Mouse (Mus musculus) lung, embryonic 15.5 days (tissue): Measurements from ENCODE around the gene Sez6. TPM values are rescaled to one million over a fixed set of nuclear protein-coding genes. Genes with fewer than 3 reads are reported as not detected.

Experiments
- ATAC-seq: fragments of 200-750 bp; cut with Nextera tagmentation; 2 replicates; pipeline ENCODE4 v1.8.0; 2017; ENCODE audit warnings: moderate number of reproducible peaks, borderline replicate concordance; ENCODE audit not compliant: low FRiP score, low TSS enrichment; ENCODE audit errors: extremely low read depth
- H3K27ac ChIP-seq: fragments of 300-500 bp; sonication (generic); 2 replicates; pipeline ENCODE4 v1.5.1; 2015; ENCODE audit warnings: moderate library complexity, mild to moderate bottlenecking, inconsistent platforms
- H3K27me3 ChIP-seq: fragments of 300-500 bp; sonication (generic); 2 replicates; pipeline ENCODE4 v1.6.1; 2015; ENCODE audit warnings: inconsistent platforms
- H3K36me3 ChIP-seq: fragments of 300-500 bp; sonication (generic); 2 replicates; pipeline ENCODE4 v1.6.1; 2015; ENCODE audit warnings: inconsistent platforms
- H3K4me1 ChIP-seq: fragments of 300-500 bp; sonication (generic); 2 replicates; pipeline ENCODE4 v1.6.1; 2015; ENCODE audit warnings: inconsistent platforms
- H3K4me2 ChIP-seq: fragments of 300-500 bp; sonication (generic); 2 replicates; pipeline ENCODE4 v1.6.1; 2015; ENCODE audit warnings: inconsistent platforms, mild to moderate bottlenecking, moderate library complexity
- H3K4me3 ChIP-seq: fragments of 300-500 bp; sonication (generic); 2 replicates; pipeline ENCODE4 v1.5.1; 2015; ENCODE audit warnings: mild to moderate bottlenecking, inconsistent platforms
- H3K9ac ChIP-seq: fragments of 300-500 bp; sonication (generic); 2 replicates; pipeline ENCODE4 v1.6.1; 2015; ENCODE audit warnings: inconsistent platforms
- H3K9me3 ChIP-seq: fragments of 300-500 bp; sonication (generic); 2 replicates; pipeline ENCODE4 v1.6.1; 2016; ENCODE audit warnings: inconsistent platforms
- WGBS: fragments of 180-500 bp; shearing (Covaris S2); methylation state at CpG from one replicate; pipeline ENCODE4 v1.1.7; 2015; 5-methylcytosine and 5-hydroxymethylcytosine counted together
- polyA plus RNA-seq: library from polyadenylated mRNA; unstranded; fragments of >200 nt; fragmentation: Nextera tagmentation; extraction: Ambion mirVana; gene quantifications from 2 replicates; pipeline ENCODE4 v1.2.1, GENCODE M21; 2015

The Sez6 gene
- polyA plus RNA-seq, 1 experiment from 2014 or later = 0.51 TPM

- Histone ChIP-seq H3K27me3 (peaks cover 16% of the 10 kb centered on the region; the same call in 1 of the 2 replicates), H3K4me1 (peaks cover 43% of the 10 kb centered on the region), H3K36me3 (no peaks in the 10 kb centered on the region), H3K9ac (no peak overlapping the region), H3K4me3 (no peak overlapping the region), H3K4me2 (peak overlapping the region; percentile 42; the same call in 1 of the 2 replicates), H3K9me3 (no peaks in the 10 kb centered on the region), H3K27ac (no peak overlapping the region)
- ATAC-seq = no peak
- 56% methylated on average over 9 of the region's 9 CpGs for WGBS
These were observed 34.6 kb upstream of the Sez6 start for GRCm38 (mm10) chr11:77896011-77896410.

GRCm38 (mm10) chr11:77896480-77896819, 34.1 kb upstream of the Sez6 start:
- no peaks in the 10 kb centered on the region for H3K9me3 ChIP-seq
- ATAC-seq = no peak
- peak overlapping the region; percentile 42 for H3K4me2 ChIP-seq
- no peaks in the 10 kb centered on the region for H3K36me3 ChIP-seq
- H3K27ac ChIP-seq = peak overlapping the region; percentile 43; the same call in 1 of the 2 replicates
- WGBS = 38% methylated on average over 6 of the region's 6 CpGs
- H3K4me3 ChIP-seq = peak overlapping the region; percentile 13; the same call in 1 of the 2 replicates
- no peak overlapping the region for H3K9ac ChIP-seq
- peaks cover 45% of the 10 kb centered on the region for H3K4me1 ChIP-seq
- peaks cover 16% of the 10 kb centered on the region; the same call in 1 of the 2 replicates for H3K27me3 ChIP-seq

GRCm38 (mm10) chr11:77896820-77897805, 33.5 kb upstream of the Sez6 start:
- Histone ChIP-seq H3K27ac (peak overlapping the region; percentile 43; the same call in 1 of the 2 replicates), H3K27me3 (peaks cover 16% of the 10 kb centered on the region; the same call in 1 of the 2 replicates), H3K4me2 (peak overlapping the region; percentile 42), H3K9ac (no peak overlapping the region), H3K36me3 (no peaks in the 10 kb centered on the region), H3K4me3 (peak overlapping the region; percentile 13; the same call in 1 of the 2 replicates), H3K9me3 (no peaks in the 10 kb centered on the region), H3K4me1 (peaks cover 51% of the 10 kb centered on the region)
- 18% methylated on average over 23 of the region's 23 CpGs for WGBS
- no peak for ATAC-seq

- Histone ChIP-seq H3K9ac (no peak overlapping the region), H3K4me2 (no peak overlapping the region), H3K36me3 (no peaks in the 10 kb centered on the region), H3K27ac (peak overlapping the region; percentile 94), H3K27me3 (peaks cover 16% of the 10 kb centered on the region; the same call in 1 of the 2 replicates), H3K4me3 (no peak overlapping the region), H3K4me1 (peaks cover 52% of the 10 kb centered on the region), H3K9me3 (no peaks in the 10 kb centered on the region)
- no peak for ATAC-seq
- WGBS = 81% methylated on average over 3 of the region's 3 CpGs
These were observed 30.4 kb upstream of the Sez6 start for GRCm38 (mm10) chr11:77900187-77900586.

- H3K4me1 ChIP-seq = peaks cover 52% of the 10 kb centered on the region
- peak overlapping the region; percentile 94 for H3K27ac ChIP-seq
- no peak overlapping the region for H3K9ac ChIP-seq
- H3K27me3 ChIP-seq = peaks cover 16% of the 10 kb centered on the region; the same call in 1 of the 2 replicates
- WGBS = 62% methylated on average over 4 of the region's 4 CpGs
- no peaks in the 10 kb centered on the region for H3K36me3 ChIP-seq
- H3K4me2 ChIP-seq = no peak overlapping the region
- no peaks in the 10 kb centered on the region for H3K9me3 ChIP-seq
- H3K4me3 ChIP-seq = no peak overlapping the region
- no peak for ATAC-seq
These were observed 29.9 kb upstream of the Sez6 start for GRCm38 (mm10) chr11:77900696-77901095.

- H3K9ac ChIP-seq = no peak overlapping the region
- H3K27me3 ChIP-seq = peaks cover 16% of the 10 kb centered on the region; the same call in 1 of the 2 replicates
- H3K4me1 ChIP-seq = peaks cover 45% of the 10 kb centered on the region
- peak overlapping the region; percentile 94 for H3K27ac ChIP-seq
- no peaks in the 10 kb centered on the region for H3K9me3 ChIP-seq
- WGBS = 43% methylated on average over 5 of the region's 5 CpGs
- peak overlapping the region; percentile 35 for H3K4me2 ChIP-seq
- peak; percentile 46 for ATAC-seq
- H3K4me3 ChIP-seq = no peak overlapping the region
- H3K36me3 ChIP-seq = no peaks in the 10 kb centered on the region
These were observed 29.2 kb upstream of the Sez6 start for GRCm38 (mm10) chr11:77901366-77901765.

- Histone ChIP-seq H3K27me3 (peaks cover 16% of the 10 kb centered on the region; the same call in 1 of the 2 replicates), H3K36me3 (no peaks in the 10 kb centered on the region), H3K4me2 (peak overlapping the region; percentile 35), H3K9me3 (no peaks in the 10 kb centered on the region), H3K4me3 (no peak overlapping the region), H3K4me1 (peaks cover 43% of the 10 kb centered on the region), H3K9ac (no peak overlapping the region), H3K27ac (peak overlapping the region; percentile 94)
- no peak for ATAC-seq
- 35% methylated on average over 8 of the region's 8 CpGs for WGBS
These were observed 28.7 kb upstream of the Sez6 start for GRCm38 (mm10) chr11:77901775-77902355.

GRCm38 (mm10) chr11:77903761-77904160, 26.8 kb upstream of the Sez6 start:
- Histone ChIP-seq H3K27me3 (0 out of 2 replicates have a peak, but pooled peaks cover under 1% of the 10 kb centered on the region), H3K27ac (peak overlapping the region; percentile 50; the same call in 1 of the 2 replicates), H3K4me3 (no peak overlapping the region), H3K36me3 (no peaks in the 10 kb centered on the region), H3K9ac (no peak overlapping the region), H3K4me2 (no peak overlapping the region), H3K9me3 (no peaks in the 10 kb centered on the region), H3K4me1 (peaks cover 38% of the 10 kb centered on the region)
- WGBS = 22% methylated on average over 3 of the region's 3 CpGs
- no peak for ATAC-seq

GRCm38 (mm10) chr11:77904707-77905106, 25.9 kb upstream of the Sez6 start:
- Histone ChIP-seq H3K9me3 (no peaks in the 10 kb centered on the region), H3K9ac (no peak overlapping the region), H3K4me2 (no peak overlapping the region), H3K27me3 (no peaks in the 10 kb centered on the region), H3K36me3 (no peaks in the 10 kb centered on the region), H3K4me3 (no peak overlapping the region), H3K27ac (no peak overlapping the region), H3K4me1 (peaks cover 42% of the 10 kb centered on the region)
- WGBS = 53% methylated on average over 1 of the region's 1 CpGs
- ATAC-seq = no peak

GRCm38 (mm10) chr11:77906097-77906687, 24.4 kb upstream of the Sez6 start:
- H3K4me2 ChIP-seq = no peak overlapping the region
- H3K9me3 ChIP-seq = no peaks in the 10 kb centered on the region
- H3K27me3 ChIP-seq = no peaks in the 10 kb centered on the region
- peaks cover 39% of the 10 kb centered on the region for H3K4me1 ChIP-seq
- no peaks in the 10 kb centered on the region for H3K36me3 ChIP-seq
- 32% methylated on average over 19 of the region's 19 CpGs for WGBS
- ATAC-seq = no peak
- H3K27ac ChIP-seq = peak overlapping the region; percentile 29; the same call in 1 of the 2 replicates
- H3K9ac ChIP-seq = no peak overlapping the region
- no peak overlapping the region for H3K4me3 ChIP-seq

- WGBS = 21% methylated on average over 9 of the region's 9 CpGs
- Histone ChIP-seq H3K9ac (no peak overlapping the region), H3K9me3 (no peaks in the 10 kb centered on the region), H3K4me3 (no peak overlapping the region), H3K4me1 (peaks cover 36% of the 10 kb centered on the region), H3K36me3 (no peaks in the 10 kb centered on the region), H3K27ac (no peak overlapping the region), H3K4me2 (no peak overlapping the region), H3K27me3 (no peaks in the 10 kb centered on the region)
- no peak for ATAC-seq
These were observed 23.8 kb upstream of the Sez6 start for GRCm38 (mm10) chr11:77906747-77907174.
